Mouse (Mus musculus) neutrophil, adult 5-6 weeks (primary cell): ENCODE results near the gene Zfhx3. TPM values are rescaled to one million over a fixed set of nuclear protein-coding genes. Genes with fewer than 3 reads are reported as not detected.

ENCODE experiments used
- ATAC-seq: fragments of 151-379, 151-347 bp; 2 replicates; pipeline ENCODE4 v1.8.0; 2017; ENCODE audit warnings: mild to moderate bottlenecking, moderate TSS enrichment; ENCODE audit not compliant: insufficient number of reproducible peaks, poor library complexity, low FRiP score, severe bottlenecking; ENCODE audit errors: extremely low read depth
- total RNA-seq: library from RNA; stranded (forward); fragments of 200-1000 nt; gene quantifications from 2 replicates; pipeline ENCODE4 v1.2.3, GENCODE M21; 2017

The Zfhx3 gene
- total RNA-seq, 1 experiment from 2014 or later: 1.7 TPM

GRCm38 (mm10) chr8:108697589-108697988, 755.1 kb downstream of the Zfhx3 start:
- ATAC-seq: no peak

- ATAC-seq: no peak
Observed at GRCm38 (mm10) chr8:108698101-108698660, 755.7 kb downstream of the Zfhx3 start.

- ATAC-seq: no peak
Observed at GRCm38 (mm10) chr8:108699011-108699410, 756.6 kb downstream of the Zfhx3 start.

- no peak for ATAC-seq
Observed at GRCm38 (mm10) chr8:108699454-108700345, 757.3 kb downstream of the Zfhx3 start.

GRCm38 (mm10) chr8:108701381-108702175, 759.1 kb downstream of the Zfhx3 start:
- no peak for ATAC-seq

- no peak for ATAC-seq
Observed at GRCm38 (mm10) chr8:108702201-108702600, 759.8 kb downstream of the Zfhx3 start.

GRCm38 (mm10) chr8:108705751-108706150, 763.3 kb downstream of the Zfhx3 start:
- no peak for ATAC-seq

GRCm38 (mm10) chr8:108706491-108706847, 764.0 kb downstream of the Zfhx3 start:
- ATAC-seq: no peak

- no peak for ATAC-seq
Observed at GRCm38 (mm10) chr8:108706848-108707541, 764.6 kb downstream of the Zfhx3 start.

GRCm38 (mm10) chr8:108707576-108708281, 765.3 kb downstream of the Zfhx3 start:
- no peak for ATAC-seq

GRCm38 (mm10) chr8:108708833-108709387, 766.5 kb downstream of the Zfhx3 start:
- ATAC-seq: no peak

- no peak for ATAC-seq
Observed at GRCm38 (mm10) chr8:108709441-108709840, 767.0 kb downstream of the Zfhx3 start.

- ATAC-seq: no peak
Observed at GRCm38 (mm10) chr8:108709928-108710606, 767.6 kb downstream of the Zfhx3 start.

- no peak for ATAC-seq
Observed at GRCm38 (mm10) chr8:108710607-108711489, 768.4 kb downstream of the Zfhx3 start.

- no peak for ATAC-seq
Observed at GRCm38 (mm10) chr8:108711490-108711793, 769.0 kb downstream of the Zfhx3 start.

- no peak for ATAC-seq
Observed at GRCm38 (mm10) chr8:108712001-108712411, 769.6 kb downstream of the Zfhx3 start.

GRCm38 (mm10) chr8:108712607-108713006, 770.2 kb downstream of the Zfhx3 start:
- no peak for ATAC-seq
